8 mouse cellular contexts compared by ENCODE assay signal in the genomic region with DNA sequence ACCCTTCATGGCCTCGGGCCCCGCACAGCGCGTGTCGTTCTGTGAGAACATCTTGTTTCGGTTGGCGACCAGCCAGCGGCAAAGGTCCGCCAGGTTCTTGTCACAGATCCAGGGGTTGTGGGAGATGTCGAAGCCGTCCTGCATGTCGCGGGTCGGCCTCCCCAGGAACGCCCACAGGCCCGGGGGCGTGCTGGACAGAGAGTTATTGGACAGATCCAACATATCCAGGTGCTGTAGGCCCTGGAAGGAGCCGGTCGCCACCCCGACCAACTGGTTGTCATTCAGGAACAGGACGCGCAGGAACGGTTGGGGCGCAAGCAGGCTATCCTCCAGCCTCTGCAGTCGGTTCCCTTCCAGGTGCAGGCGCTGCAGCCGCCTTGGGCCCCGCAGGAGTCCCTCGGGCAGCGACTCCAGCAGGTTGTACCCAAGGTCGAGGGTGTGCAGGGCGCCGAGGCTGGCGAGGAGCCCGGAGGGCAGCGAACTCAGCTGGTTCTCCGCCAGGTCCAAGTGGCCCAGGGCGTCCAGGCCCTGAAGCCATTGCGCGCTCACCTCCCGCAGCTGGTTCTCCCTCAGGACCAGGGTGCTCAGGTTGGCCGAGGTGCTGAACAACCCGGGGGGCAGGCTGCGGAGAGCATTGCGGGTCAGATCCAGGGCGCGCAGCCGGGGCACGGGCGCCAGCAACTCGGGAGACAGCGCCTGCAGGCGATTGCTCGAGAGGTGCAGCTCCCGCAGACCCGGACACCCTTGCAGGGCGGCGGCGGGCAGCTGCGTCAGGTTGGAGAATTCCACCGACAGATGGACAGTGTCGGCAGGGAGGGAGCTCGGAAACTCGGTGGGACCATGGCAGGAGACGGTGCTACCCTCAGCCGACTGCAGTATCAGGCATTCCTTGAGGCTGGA. TPM values are rescaled to one million over a fixed set of nuclear protein-coding genes. Genes with fewer than 3 reads are reported as not detected.
DNase-seq lines count a peak whose midpoint lies in the region; ATAC-seq and TF ChIP-seq lines count a peak whose summit lies in the region.
"Had no signal": no experiment of that assay in that cellular context is flagged by ENCODE, and none has a peak within 500 bp of the region (broad histone marks: within the 10 kb centered on the region; RNA-seq: fewer than 3 reads in every experiment).

No protein-coding gene starts in this region.

- TF ChIP-seq POLR2A in bone marrow, adult 2 months (IDR thresholded peaks at IDR 0.05; ENCODE audit: borderline replicate concordance, control insufficient read depth, low read depth, low read length): no peak; the same call in 1 of the 2 replicates
- peak; percentile 56; the same call in 1 of the 2 replicates for TF ChIP-seq POLR2A in heart, adult 2 months (IDR thresholded peaks at IDR 0.05; ENCODE audit: insufficient read depth, low read depth, low read length)
- TF ChIP-seq POLR2A in kidney, adult 2 months (IDR thresholded peaks at IDR 0.05; ENCODE audit: low read depth, low read length): no peak

- intact Hi-C loops in heart, adult 2 months (cut with DNase I): no loop called here

- peak overlapping the region; percentile 40 for H3K27ac ChIP-seq in bone marrow, adult 2 months (ENCODE audit: control insufficient read depth, insufficient read depth, low read depth, low read length, poor library complexity)
- H3K27ac ChIP-seq in heart, adult 2 months: peak overlapping the region; percentile 90
- peak overlapping the region; percentile 49 for H3K27ac ChIP-seq in kidney, adult 2 months (ENCODE audit: insufficient read depth, low read depth, low read length)
- H3K27ac ChIP-seq in lung, embryonic 16.5 days (ENCODE audit: low read length): no peak overlapping the region

- no peaks in the 10 kb centered on the region for H3K36me3 ChIP-seq in heart, adult 2 months (ENCODE audit: control insufficient read depth, insufficient read depth, low read length)
- H3K36me3 ChIP-seq in kidney, adult 2 months (ENCODE audit: control insufficient read depth, insufficient read depth, low read length): no peaks in the 10 kb centered on the region
- no peaks in the 10 kb centered on the region for H3K36me3 ChIP-seq in lung, embryonic 16.5 days (ENCODE audit: control insufficient read depth, insufficient read depth, low read length)

- peaks cover 1% of the 10 kb centered on the region; the same call in 1 of the 2 replicates for H3K4me1 ChIP-seq in bone marrow, adult 2 months (ENCODE audit: control insufficient read depth, insufficient read depth, low read length)
- H3K4me1 ChIP-seq in heart, adult 2 months (ENCODE audit: control insufficient read depth, insufficient read depth, low read length): peaks cover 1% of the 10 kb centered on the region
- no peaks in the 10 kb centered on the region for H3K4me1 ChIP-seq in kidney, adult 2 months (ENCODE audit: control insufficient read depth, insufficient read depth, low read length)
- peaks cover 17% of the 10 kb centered on the region for H3K4me1 ChIP-seq in lung, embryonic 16.5 days (replicated peaks; ENCODE audit: control insufficient read depth, insufficient read depth, low read length)

- peak overlapping the region; percentile 34 for H3K4me2 ChIP-seq in lung, embryonic 16.5 days (ENCODE audit: low read depth, low read length)

- no peak for TF ChIP-seq EP300 in heart, adult 2 months (IDR thresholded peaks at IDR 0.05; ENCODE audit: insufficient read depth, low read depth, low read length)

- peaks cover 8% of the 10 kb centered on the region for H3K9me3 ChIP-seq in lung, embryonic 16.5 days (ENCODE audit: control insufficient read depth, low read length)

- no peak for TF ChIP-seq CTCF in bone marrow, adult 2 months (IDR thresholded peaks at IDR 0.05; ENCODE audit: control insufficient read depth, insufficient read depth, low read length)
- no peak for TF ChIP-seq CTCF in heart, adult 2 months (IDR thresholded peaks at IDR 0.05)
- TF ChIP-seq CTCF in kidney, adult 2 months (conservative IDR thresholded peaks at IDR 0.05; ENCODE audit: insufficient read depth, insufficient read length, low read depth, low read length): no peak

- peak; percentile 35 for DNase-seq in R1 (ENCODE audit: low read depth, low spot score)
- peak; percentile 79 to 83 for DNase-seq in heart, adult 2 months
- DNase-seq in kidney, adult 2 months: peak; percentile 92
- no peak for DNase-seq in right cerebral cortex, postnatal 4 days
- DNase-seq in spleen, postnatal 4 days (ENCODE audit: low spot score in 2 of 2): no peak

- no peaks in the 10 kb centered on the region for H3K79me2 ChIP-seq in heart, adult 2 months (replicated peaks; ENCODE audit: control insufficient read depth, insufficient read depth, low read length)

- H3K4me3 ChIP-seq in bone marrow, adult 2 months (replicated peaks; ENCODE audit: control insufficient read depth, low read depth, low read length): peak overlapping the region; percentile 68
- peak overlapping the region; percentile 50 for H3K4me3 ChIP-seq in heart, adult 2 months
- peak overlapping the region; percentile 54 for H3K4me3 ChIP-seq in kidney, adult 2 months (ENCODE audit: insufficient read depth, low read depth, low read length)
- H3K4me3 ChIP-seq in lung, embryonic 16.5 days (ENCODE audit: low read length): peak overlapping the region; percentile 16; the same call in 1 of the 2 replicates
- H3K4me3 ChIP-seq: myocyte had no signal

- peak overlapping the region; percentile 67 for H3K9ac ChIP-seq in heart, adult 2 months (ENCODE audit: low read depth, low read length)
- H3K9ac ChIP-seq in lung, embryonic 16.5 days (ENCODE audit: low read length): no peak overlapping the region

- 4% methylated on average over 66 of the region's 66 CpGs for WGBS in bone marrow, adult 2 months
- WGBS in heart, adult 2 months: 2% methylated on average over 66 of the region's 66 CpGs
- WGBS in kidney, adult 2 months: 3% methylated on average over 66 of the region's 66 CpGs
- 2% methylated on average over 66 of the region's 66 CpGs for WGBS in lung, embryonic 16.5 days

- ATAC-seq in lung, embryonic 16.5 days (ENCODE audit: low read depth): no peak

- no peaks in the 10 kb centered on the region for H3K27me3 ChIP-seq in heart, adult 2 months (ENCODE audit: control insufficient read depth, insufficient read depth, low read length)
- H3K27me3 ChIP-seq in kidney, adult 2 months (replicated peaks; ENCODE audit: control insufficient read depth, insufficient read depth, low read length): no peaks in the 10 kb centered on the region
- H3K27me3 ChIP-seq in lung, embryonic 16.5 days (ENCODE audit: control insufficient read depth, insufficient read depth, low read depth, low read length): peaks cover 59% of the 10 kb centered on the region

RNA-seq across cellular contexts. Expression of a gene that starts 1.6 kb away (rescaled TPM):
- 22.7 and 50.0 TPM in 2 replicates for polyA plus RNA-seq in bone marrow, adult 2 months (2011; ENCODE audit: insufficient read depth, insufficient read length, low replicate concordance, missing spikeins)
- 10 to 100 TPM; 57.0 to 74.6 TPM for total RNA-seq in heart, adult 2 months (2021)
- 38.2 and 77.7 TPM in 2 replicates for polyA plus RNA-seq in heart, adult 2 months (2012; rRNA removed)
- 9.9 and 16.1 TPM in 2 replicates for polyA plus RNA-seq in kidney, adult 2 months (2012; rRNA removed)
- 0.59 and 1.4 TPM in 2 replicates for polyA plus RNA-seq in lung, embryonic 16.5 days (2015; fragmentation: Nextera tagmentation; extraction: Ambion mirVana)

RNA-seq across cellular contexts. Expression of a gene that starts 2.8 kb away (rescaled TPM):
- polyA plus RNA-seq in bone marrow, adult 2 months (2011; ENCODE audit: insufficient read depth, insufficient read length, low replicate concordance, missing spikeins): not detected in 2 replicates
- total RNA-seq in heart, adult 2 months (2021): 100 to 1,000 TPM; 159 to 160 TPM
- polyA plus RNA-seq in heart, adult 2 months (2012; rRNA removed): 112 and 170 TPM in 2 replicates
- polyA plus RNA-seq in kidney, adult 2 months (2012; rRNA removed): 8.4 and 10.1 TPM in 2 replicates
- 1.3 and 2.1 TPM in 2 replicates for polyA plus RNA-seq in lung, embryonic 16.5 days (2015; fragmentation: Nextera tagmentation; extraction: Ambion mirVana)

RNA-seq across cellular contexts. Expression of a gene that starts 10.6 kb away (rescaled TPM):
- 0.52 and 3.4 TPM in 2 replicates for polyA plus RNA-seq in bone marrow, adult 2 months (2011; ENCODE audit: insufficient read depth, insufficient read length, low replicate concordance, missing spikeins)
- total RNA-seq in heart, adult 2 months (2021): 100 to 1,000 TPM; 151 to 170 TPM
- 114 and 167 TPM in 2 replicates for polyA plus RNA-seq in heart, adult 2 months (2012; rRNA removed)
- 14.4 and 23.3 TPM in 2 replicates for polyA plus RNA-seq in kidney, adult 2 months (2012; rRNA removed)
- 0.15 and 0.28 TPM in 2 replicates for polyA plus RNA-seq in lung, embryonic 16.5 days (2015; fragmentation: Nextera tagmentation; extraction: Ambion mirVana)

RNA-seq across cellular contexts. Expression of a gene that starts 19.9 kb away (rescaled TPM):
- 3.2 and 3.9 TPM in 2 replicates for polyA plus RNA-seq in bone marrow, adult 2 months (2011; ENCODE audit: insufficient read depth, insufficient read length, low replicate concordance, missing spikeins)
- total RNA-seq in heart, adult 2 months (2021): 10 to 100 TPM in 1 of 2 experiments, 1 to 10 TPM in 1; 8.9 to 12.6 TPM
- 5.3 and 8.6 TPM in 2 replicates for polyA plus RNA-seq in heart, adult 2 months (2012; rRNA removed)
- 3.8 and 4.1 TPM in 2 replicates for polyA plus RNA-seq in kidney, adult 2 months (2012; rRNA removed)
- polyA plus RNA-seq in lung, embryonic 16.5 days (2015; fragmentation: Nextera tagmentation; extraction: Ambion mirVana): 1.2 and 1.7 TPM in 2 replicates

RNA-seq across cellular contexts. Expression of a gene that starts 40.8 kb away (rescaled TPM):
- polyA plus RNA-seq in bone marrow, adult 2 months (2011; ENCODE audit: insufficient read depth, insufficient read length, low replicate concordance, missing spikeins): 62.0 and 145 TPM in 2 replicates
- 10 to 100 TPM; 32.5 to 35.0 TPM for total RNA-seq in heart, adult 2 months (2021)
- 30.2 and 31.5 TPM in 2 replicates for polyA plus RNA-seq in heart, adult 2 months (2012; rRNA removed)
- polyA plus RNA-seq in kidney, adult 2 months (2012; rRNA removed): 29.1 and 33.5 TPM in 2 replicates
- polyA plus RNA-seq in lung, embryonic 16.5 days (2015; fragmentation: Nextera tagmentation; extraction: Ambion mirVana): 95.2 and 96.7 TPM in 2 replicates

Comparison
In these comparisons a context has a peak if more than half of its experiments do, and no peak if none do; other contexts are left out.
1. DNase-seq: peak in R1 (single experiment), heart, adult 2 months (2 of 2) and kidney, adult 2 months (single experiment); none in right cerebral cortex, postnatal 4 days (single experiment) and spleen, postnatal 4 days (0 of 2).
2. H3K4me3 ChIP-seq: peak in every context shown above with its lines; median percentile 68 in bone marrow, adult 2 months; 54 in kidney, adult 2 months; 50 in heart, adult 2 months; 16 in lung, embryonic 16.5 days.
3. RNA of a gene that starts 2.8 kb away (polyA plus RNA-seq): 112 to 170 TPM in heart, adult 2 months; 8.4 to 10.1 TPM in kidney, adult 2 months, 1.3 to 2.1 TPM in lung, embryonic 16.5 days and not detected in bone marrow, adult 2 months; every median in the first group is over 10 times any median in the second.